Mouse (Mus musculus) lung, postnatal 10 days (tissue): ENCODE data around the gene Tbc1d9b.

ENCODE experiments used
- DNase-seq: peaks from one replicate; pipeline ENCODE4 v3.0.0; 2021

Tbc1d9b gene

GRCm38 (mm10) chr11:50178532-50179488 is 47.6 kb downstream of the Tbc1d9b start:
- DNase-seq, result no peak

DNA sequence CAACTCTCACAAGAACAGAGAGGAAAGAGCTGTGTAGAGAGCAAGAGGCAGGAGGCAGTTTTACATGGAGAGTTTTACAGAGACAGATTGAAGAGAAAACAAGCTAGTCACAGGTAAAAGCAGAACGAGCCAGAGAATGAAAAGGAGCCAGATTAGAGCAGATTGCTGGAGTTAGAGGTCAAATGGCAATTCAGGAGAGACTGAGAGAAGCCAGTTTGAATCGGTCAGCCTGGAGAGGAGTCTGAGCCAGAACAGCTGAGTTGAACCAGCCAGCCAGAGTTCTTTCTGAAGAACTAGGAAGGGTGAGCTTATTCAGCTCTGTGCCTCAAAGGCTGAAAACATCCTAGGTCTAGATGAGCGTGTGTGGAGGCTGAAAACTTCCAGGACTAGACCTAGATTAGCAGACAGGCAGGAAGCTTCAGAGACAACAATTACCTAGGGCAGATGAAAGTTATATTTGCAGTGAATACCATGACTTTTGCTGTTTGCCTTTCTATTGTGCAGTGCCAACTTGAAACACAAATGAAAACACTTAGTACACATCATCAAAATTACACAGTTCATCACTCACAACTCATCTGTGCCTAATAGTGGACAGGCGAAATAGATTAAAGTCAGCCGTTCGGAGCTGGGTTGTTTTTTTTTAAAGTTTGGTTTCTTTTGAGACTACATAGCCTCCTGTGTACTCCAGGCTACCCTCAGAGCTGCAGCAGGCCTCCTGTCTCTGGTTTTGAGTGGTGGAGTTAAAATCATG is 49.5 kb downstream of the Tbc1d9b start:
- no peak for DNase-seq

DNA sequence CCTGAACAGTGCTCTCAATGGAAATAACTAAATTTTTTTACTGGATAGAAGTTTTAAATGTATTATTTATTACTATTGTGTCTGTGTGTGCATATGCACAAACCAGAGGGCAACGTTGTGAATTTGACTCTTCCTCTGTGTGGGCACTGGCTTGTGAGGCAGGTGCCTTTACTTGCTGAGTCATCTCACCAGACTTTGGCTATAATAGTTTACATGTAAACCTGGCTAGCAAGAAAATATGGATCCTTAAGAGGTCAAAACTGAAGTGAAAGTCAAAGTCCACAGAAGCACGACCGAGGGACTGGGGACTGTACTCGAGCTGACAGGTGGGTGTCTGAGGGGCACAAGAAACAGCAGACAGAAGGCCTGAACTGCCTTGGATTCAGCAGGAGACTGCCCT is 51.5 kb downstream of the Tbc1d9b start:
- no peak for DNase-seq

- DNase-seq, result no peak
These were observed 53.6 kb downstream of the Tbc1d9b start for GRCm38 (mm10) chr11:50184788-50185187.

GRCm38 (mm10) chr11:50188682-50189081 is 57.5 kb downstream of the Tbc1d9b start:
- DNase-seq, result no peak

DNA sequence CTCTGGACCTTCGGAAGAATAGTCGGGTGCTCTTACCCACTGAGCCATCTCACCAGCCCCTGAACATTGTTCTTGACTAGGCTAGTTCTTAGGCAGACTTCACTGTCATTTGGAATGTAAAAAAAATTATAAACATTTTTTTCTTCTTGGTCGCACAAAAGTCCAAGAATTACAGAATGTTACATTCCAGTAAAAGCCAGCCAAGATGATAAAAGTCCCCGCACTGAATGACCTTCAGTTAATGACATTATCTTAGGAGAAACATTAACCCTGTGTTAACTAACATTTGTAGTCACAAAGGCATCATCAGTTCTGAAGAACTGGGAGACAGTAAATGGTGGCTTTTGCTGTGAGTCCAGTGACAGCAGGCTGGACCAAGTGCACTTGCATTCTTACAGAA is 59.2 kb downstream of the Tbc1d9b start:
- no peak for DNase-seq

DNA sequence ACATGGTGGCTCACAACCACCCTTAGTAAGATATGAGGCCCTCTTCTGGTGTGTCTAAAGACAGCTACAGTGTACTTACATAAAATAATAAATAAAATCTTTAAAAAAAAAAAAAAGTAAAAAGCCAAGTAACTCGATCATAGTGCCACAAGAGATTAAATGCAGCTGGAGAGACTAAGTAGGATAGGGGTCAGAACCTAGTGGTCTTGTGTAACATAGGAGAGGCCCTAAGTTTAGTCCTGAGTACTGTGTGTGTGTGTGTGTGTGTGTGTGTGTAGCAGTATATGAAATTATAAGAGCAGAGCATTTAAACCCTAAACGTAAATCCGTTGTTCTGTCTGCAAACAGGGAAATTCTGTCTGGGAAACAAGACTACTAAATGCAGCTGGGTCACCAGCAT is 61.1 kb downstream of the Tbc1d9b start:
- DNase-seq, result no peak

- DNase-seq, result no peak
These were observed 62.9 kb downstream of the Tbc1d9b start for GRCm38 (mm10) chr11:50194070-50194469.

DNA sequence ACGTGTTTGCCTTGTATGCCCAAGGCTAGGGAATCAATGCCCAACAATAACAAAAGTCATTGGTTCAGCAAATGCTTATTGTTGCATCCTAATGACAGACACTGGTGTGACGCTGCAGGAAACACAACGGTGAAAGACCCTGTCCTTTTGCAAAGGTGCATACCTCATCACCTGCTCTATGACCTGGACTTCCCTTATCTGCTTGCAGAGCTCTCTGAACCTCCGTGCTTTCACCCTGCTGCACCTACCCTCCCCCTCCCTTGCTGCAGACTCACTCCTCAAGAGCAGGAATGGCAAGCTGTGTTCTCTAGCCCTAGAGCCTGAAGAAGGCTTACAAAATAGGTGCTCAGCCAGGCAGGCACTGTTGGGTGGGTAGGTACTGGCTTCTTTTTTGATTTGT is 63.6 kb downstream of the Tbc1d9b start:
- DNase-seq, result no peak

DNA sequence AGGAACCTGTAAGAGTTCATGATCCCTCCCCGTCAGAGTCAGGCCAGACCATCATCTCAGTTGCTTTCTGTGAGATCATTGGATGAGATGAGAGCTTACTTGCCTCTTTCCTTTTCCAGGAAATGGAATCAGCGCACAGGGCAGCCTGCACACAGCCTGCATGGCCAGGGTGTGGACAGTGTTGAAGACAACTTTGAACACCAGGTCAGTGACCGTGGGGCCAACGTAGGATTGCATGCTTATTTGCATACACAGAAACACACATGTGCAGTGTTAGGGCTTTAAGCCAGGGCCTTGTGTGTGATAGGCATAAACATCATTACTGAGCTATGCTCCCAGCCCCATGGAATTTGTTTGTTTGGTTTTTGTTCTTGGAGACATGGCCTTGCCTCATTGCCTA is 66.3 kb downstream of the Tbc1d9b start:
- DNase-seq, result no peak

GRCm38 (mm10) chr11:50198219-50198846 is 67.1 kb downstream of the Tbc1d9b start:
- DNase-seq, result no peak

GRCm38 (mm10) chr11:50198916-50199315 is 67.7 kb downstream of the Tbc1d9b start:
- DNase-seq, result no peak

DNA sequence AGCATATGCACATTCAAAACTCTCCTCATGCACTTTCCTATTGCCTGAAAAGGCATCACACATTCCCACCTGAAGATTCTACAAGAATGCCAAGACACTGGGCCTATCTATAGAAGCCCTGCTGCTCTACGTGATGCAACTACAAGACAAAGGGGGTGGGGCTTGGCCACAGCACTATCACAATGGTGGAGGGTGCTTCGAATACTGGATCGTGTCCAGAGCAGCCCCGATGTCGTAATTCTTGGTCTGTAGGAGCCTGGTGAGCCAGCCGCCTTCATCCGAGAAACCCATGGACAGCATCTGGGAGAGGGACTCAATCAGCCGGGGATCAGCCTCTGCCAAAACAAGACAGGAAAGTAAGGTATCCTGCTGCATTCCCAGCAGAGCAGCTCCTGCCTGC is 69.4 kb downstream of the Tbc1d9b start:
- DNase-seq, result peak; percentile 61

- DNase-seq, result no peak
These were observed 70.4 kb downstream of the Tbc1d9b start for GRCm38 (mm10) chr11:50201590-50201989.

DNA sequence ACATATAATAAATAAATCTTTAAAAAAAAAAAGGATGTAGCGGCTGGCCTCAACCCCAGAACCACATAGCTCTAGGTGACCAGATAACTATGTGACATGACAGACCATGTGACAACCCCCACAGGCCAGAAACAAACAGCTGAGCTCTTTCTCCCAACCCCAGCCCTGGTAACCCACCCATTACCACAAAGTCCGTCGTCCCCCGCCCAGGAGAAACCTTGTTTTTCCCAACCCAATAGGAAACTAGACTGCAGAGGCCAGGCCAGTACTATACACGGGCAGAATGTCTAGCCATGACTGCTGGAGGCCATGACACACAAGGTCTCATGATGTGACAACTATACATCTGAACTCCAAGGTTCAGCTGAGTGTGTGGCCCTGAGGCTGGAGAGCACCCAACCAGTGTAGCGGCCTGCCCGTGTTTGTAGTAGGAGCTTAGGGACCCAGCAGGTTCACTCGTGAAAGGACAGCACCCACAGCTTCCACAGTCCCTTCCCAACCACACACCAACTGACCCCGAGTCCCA is 72.2 kb downstream of the Tbc1d9b start:
- DNase-seq, result no peak

DNA sequence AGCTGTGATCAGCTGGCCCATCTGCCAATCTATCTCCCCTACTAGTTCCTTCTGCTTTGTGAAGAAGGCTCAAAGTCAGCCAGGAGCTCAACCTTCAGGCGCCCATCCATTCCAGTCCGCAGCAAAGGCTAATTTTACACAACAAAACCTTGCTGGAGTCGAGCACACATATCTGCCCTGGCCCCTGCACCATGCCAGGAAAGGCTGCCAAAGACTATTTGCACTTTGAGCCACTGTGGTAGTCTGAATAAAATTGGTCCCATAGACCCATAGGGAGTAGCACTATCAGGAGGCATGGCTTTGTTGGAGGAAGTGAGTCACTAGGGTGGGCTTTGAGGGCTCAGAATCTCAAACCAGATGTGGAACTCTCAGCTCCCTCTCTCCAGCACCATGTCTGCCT is 74.2 kb downstream of the Tbc1d9b start:
- DNase-seq, result no peak

GRCm38 (mm10) chr11:50206037-50206436 is 74.8 kb downstream of the Tbc1d9b start:
- no peak for DNase-seq

GRCm38 (mm10) chr11:50207344-50207743 is 76.1 kb downstream of the Tbc1d9b start:
- no peak for DNase-seq

DNA sequence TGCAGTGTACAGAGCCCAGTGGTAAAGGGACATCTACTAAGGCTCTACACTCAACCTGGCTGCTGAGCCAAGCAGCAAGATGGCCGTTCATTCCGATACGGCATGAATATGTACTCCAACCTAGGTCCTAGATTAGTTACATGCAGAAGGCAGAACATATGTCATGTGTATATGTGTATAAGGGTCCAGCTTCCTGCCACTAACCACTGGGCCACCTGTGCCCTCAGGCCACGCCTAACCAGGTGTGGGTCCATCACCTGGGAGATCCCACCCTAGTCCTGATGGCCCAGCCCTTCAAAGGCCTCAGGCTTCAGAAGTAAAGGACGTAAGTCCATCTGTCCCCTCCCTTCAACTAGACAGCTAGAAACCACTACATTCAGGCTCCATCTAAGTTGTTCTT is 76.8 kb downstream of the Tbc1d9b start:
- DNase-seq, result no peak

DNA sequence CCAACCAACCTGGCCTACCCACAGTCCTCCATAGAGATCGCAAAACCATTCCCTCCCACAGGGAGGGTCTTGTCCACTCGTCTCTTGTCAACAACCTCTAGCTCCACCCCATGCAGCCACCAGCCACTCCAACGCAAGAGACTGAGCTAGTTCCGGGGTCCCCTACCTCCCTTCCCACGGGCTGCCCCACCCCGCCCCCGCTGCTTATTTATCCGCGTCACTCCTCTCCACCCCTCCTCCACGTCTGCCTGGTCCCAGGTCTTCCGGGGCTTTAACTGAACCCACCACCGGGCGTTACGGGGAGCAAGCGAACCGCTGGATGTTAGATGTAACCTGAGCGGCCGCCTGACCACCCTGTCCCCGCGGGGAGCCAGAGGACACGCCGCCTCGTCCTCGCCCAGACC is 78.9 kb downstream of the Tbc1d9b start:
- peak; percentile 98 for DNase-seq

DNA sequence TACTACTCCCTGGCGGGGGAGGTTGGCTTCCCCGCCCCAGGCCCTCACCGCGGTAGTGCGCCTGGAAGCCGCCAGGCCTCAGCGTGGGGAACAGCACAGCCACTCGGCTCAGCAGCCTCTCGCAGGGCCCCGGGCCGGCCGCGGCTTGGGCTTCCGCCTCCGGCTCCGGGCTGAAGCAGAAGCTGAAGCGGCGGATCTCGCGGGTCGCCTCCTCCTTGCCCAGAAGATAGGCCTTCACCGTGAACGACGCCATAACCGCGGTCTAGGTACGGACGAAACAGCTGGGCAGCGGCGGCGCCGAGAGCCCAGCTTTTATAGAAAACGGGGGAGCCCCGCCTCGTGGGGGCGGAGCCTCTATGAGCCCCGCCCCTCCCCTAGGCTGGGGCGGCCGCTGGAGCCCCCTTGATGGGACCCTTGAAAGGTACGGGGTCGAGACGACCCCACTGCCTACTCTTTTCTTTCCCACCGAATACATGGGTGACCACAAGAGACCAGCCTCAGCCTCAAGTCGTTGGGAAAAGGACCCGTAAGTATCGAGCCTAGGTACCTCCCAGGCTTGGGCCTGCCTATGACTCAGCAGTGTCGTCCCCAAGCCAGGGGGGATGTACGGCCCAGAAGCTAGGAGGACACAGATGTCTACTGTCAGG is 79.4 kb downstream of the Tbc1d9b start, which contains the start of the genes Sqstm1 and Mgat4b:
TSS of gene Sqstm1 (minus strand) at position 323 of the 647 bp plus-strand sequence.
TSS of gene Mgat4b (plus strand) at position 386 of the 647 bp plus-strand sequence.
- DNase-seq, result peak; percentile 84

DNA sequence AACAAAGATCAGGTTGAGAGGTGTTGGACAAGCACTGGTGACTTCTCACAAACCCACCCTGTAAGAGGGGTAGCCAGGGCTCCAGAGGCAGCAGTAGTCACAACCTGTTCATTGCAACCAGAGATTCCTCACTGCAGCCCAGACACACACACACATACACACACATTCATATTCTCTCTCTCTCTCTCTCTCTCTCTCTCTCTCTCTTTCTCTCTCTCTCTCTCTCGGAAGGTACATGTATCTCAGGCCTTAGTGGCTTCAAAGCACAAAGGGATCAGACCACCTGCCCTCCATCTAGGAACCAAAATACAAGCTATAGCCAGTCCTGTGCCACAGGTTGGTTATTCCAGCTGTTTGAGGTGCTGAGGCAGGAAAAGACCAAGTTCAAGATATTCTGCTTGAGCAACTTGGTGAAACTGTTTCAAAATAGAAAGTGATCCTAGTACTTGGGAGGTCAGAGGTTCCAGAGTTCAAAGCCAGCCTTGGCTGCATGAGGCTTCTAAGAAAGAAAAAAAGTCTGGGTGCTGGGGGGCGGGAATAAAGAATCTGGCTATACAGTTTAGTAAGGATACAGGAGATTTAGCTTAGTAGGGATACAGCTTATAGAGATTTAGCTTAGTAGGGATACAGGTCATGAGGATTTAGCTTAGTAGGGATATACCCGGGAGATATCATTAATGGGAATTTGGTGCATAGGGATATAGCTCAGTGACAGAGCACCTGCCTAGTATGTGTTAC is 80.3 kb downstream of the Tbc1d9b start:
- DNase-seq, result no peak
